Mouse (Mus musculus): ENCODE measurements around the gene Sult1a1. TPM values are rescaled to one million over a fixed set of nuclear protein-coding genes. Genes with fewer than 3 reads are reported as not detected.
"Not testable (repeated sequence)": the region's sequence is repeated elsewhere in the genome, so short reads cannot be mapped to it uniquely, and the experiment has no call there.

Gene Sult1a1
- polyA plus RNA-seq, 1 experiment from 2014 or later = 58.4 TPM

DNA sequence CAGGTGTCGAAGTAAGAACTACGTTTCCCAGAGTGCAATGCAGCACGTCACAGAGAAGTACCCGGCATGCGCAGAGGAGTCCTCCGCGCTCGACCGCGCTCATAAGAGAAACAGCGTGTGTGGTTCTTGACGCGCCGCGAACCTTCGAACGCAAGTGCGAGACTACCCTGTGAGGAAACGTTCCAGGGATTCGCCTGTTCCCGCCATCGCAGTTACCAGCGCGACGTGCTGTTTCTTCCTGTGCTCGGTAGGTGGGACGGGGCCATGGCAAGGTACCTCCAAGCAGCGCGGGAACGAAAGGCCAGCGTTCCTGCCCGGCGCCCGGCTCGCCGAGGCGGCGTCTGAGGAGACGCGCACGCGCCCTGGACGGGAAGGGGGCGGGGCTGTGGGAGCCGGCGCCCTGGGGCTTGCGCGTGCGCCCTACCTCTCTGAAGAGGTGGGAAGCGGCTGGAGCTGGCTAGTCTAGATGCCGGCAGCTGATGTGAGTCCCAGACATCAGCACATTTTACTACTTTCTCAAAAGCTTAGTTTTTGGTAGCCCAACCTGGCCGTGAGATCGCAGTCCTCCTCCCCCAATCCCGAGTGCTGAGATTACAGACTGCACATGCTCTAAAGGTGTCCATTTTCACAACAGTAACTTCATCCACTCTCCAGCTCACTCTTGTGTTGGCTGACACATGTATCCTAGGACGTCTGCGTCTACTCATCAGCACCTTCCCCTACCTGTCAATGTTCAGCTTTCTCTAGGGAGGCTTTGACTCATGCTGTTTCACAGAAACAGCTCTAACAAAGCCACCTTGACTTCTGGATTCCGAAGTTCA lies 26.8 kb downstream of the Sult1a1 start, which contains the start of gene Sgf29:
Gene Sgf29, plus strand, starts transcription at position 79 of the 821 bp plus-strand sequence.
- no peaks in the 10 kb centered on the region for H3K9me3 ChIP-seq (ENCODE audit: low read length)
- H3K27me3 ChIP-seq (replicated peaks; ENCODE audit: insufficient read depth, low read length) = no peaks in the 10 kb centered on the region
- H3K36me3 ChIP-seq (ENCODE audit: insufficient read depth, low read length) = no peaks in the 10 kb centered on the region
- H3K4me2 ChIP-seq (replicated peaks; ENCODE audit: low read depth, low read length) = peak within 1 kb of the TSS; percentile 70
- peak within 1 kb of the TSS; percentile 51 for H3K4me3 ChIP-seq (ENCODE audit: low read depth, low read length)
- H3K4me1 ChIP-seq (ENCODE audit: insufficient read depth, low read depth, low read length) = 0 out of 2 replicates have a peak, but pooled peaks cover 3% of the 10 kb centered on the region
- DNase-seq (ENCODE audit: low spot score) (peak; percentile 97), ATAC-seq (peak; percentile 99)
- no peak for TF ChIP-seq EP300 (IDR thresholded peaks at IDR 0.05)
- TF ChIP-seq CTCF (IDR thresholded peaks at IDR 0.05) = peak; percentile 26
- WGBS = under 1% methylated on average over 57 of the region's 57 CpGs
- H3K9ac ChIP-seq (replicated peaks; ENCODE audit: low read depth) = peak within 1 kb of the TSS; percentile 35
- H3K27ac ChIP-seq (ENCODE audit: low read length) = peak within 1 kb of the TSS; percentile 93

DNA sequence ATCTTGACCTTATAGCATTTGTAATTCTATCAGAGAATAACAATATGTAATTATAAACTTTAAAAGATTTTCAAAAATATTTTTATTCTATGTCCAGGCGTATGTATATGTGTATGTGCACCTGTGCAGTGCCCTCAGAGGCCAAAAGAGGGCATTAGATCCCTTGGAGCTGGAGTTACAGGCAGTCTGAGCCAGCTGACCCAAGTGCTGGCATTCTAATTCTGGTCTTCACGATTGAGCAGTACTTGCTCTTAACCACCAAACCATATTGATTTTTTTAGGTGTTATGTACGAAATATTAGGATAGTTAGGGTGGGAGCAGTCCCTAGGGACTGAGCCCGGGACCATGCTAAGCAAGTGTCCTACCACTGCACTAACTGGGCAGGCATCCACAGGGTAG lies 27.7 kb downstream of the Sult1a1 start:
- DNase-seq (ENCODE audit: low spot score) (no peak), ATAC-seq (no peak)
- no peaks in the 10 kb centered on the region for H3K27me3 ChIP-seq (replicated peaks; ENCODE audit: insufficient read depth, low read length)
- no peak overlapping the region for H3K9ac ChIP-seq (replicated peaks; ENCODE audit: low read depth)
- H3K36me3 ChIP-seq (ENCODE audit: insufficient read depth, low read length) = no peaks in the 10 kb centered on the region
- TF ChIP-seq EP300 (IDR thresholded peaks at IDR 0.05) (no peak), CTCF (IDR thresholded peaks at IDR 0.05) (peak; percentile 47)
- no peak overlapping the region for H3K4me2 ChIP-seq (replicated peaks; ENCODE audit: low read depth, low read length)
- 85% methylated on average over 4 of the region's 4 CpGs for WGBS
- H3K4me1 ChIP-seq (ENCODE audit: insufficient read depth, low read depth, low read length) = 0 out of 2 replicates have a peak, but pooled peaks cover 3% of the 10 kb centered on the region
- no peak overlapping the region for H3K27ac ChIP-seq (ENCODE audit: low read length)
- H3K9me3 ChIP-seq (ENCODE audit: low read length) = no peaks in the 10 kb centered on the region
- no peak overlapping the region for H3K4me3 ChIP-seq (ENCODE audit: low read depth, low read length)

DNA sequence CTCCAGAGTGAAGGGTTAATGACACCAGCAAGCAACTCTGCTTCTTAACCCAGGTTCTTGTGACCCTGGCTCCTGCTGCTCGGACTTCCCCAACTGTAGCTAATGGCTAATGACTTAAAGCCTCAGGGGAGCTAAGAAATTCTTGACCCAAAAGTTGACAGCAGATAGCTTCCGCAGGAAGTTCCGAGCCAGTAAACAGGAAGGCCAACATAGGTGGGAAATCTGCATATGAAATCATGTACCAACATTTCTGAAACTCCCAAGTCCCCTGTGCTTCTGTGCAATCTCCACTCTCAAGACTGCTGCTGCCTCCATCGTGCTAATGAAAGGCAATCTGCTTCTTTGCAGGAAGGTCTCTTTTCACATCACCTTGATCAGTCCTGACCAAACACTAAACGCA lies 30.5 kb downstream of the Sult1a1 start:
- no peak for DNase-seq (ENCODE audit: low spot score)
- no peak overlapping the region for H3K4me2 ChIP-seq (replicated peaks; ENCODE audit: low read depth, low read length)
- H3K27me3 ChIP-seq (replicated peaks; ENCODE audit: insufficient read depth, low read length) = no peaks in the 10 kb centered on the region
- H3K4me1 ChIP-seq (ENCODE audit: insufficient read depth, low read depth, low read length) = 0 out of 2 replicates have a peak, but pooled peaks cover 3% of the 10 kb centered on the region
- no peak for ATAC-seq
- no peak overlapping the region for H3K27ac ChIP-seq (ENCODE audit: low read length)
- TF ChIP-seq EP300 (IDR thresholded peaks at IDR 0.05) (0 out of 2 replicates have a peak, but pooled peaks have one; percentile 35), CTCF (IDR thresholded peaks at IDR 0.05) (no peak)
- H3K4me3 ChIP-seq (ENCODE audit: low read depth, low read length) = no peak overlapping the region
- WGBS = 44% methylated on average over 5 of the region's 5 CpGs
- H3K36me3 ChIP-seq (ENCODE audit: insufficient read depth, low read length) = no peaks in the 10 kb centered on the region
- no peak overlapping the region for H3K9ac ChIP-seq (replicated peaks; ENCODE audit: low read depth)
- H3K9me3 ChIP-seq (ENCODE audit: low read length) = no peaks in the 10 kb centered on the region

DNA sequence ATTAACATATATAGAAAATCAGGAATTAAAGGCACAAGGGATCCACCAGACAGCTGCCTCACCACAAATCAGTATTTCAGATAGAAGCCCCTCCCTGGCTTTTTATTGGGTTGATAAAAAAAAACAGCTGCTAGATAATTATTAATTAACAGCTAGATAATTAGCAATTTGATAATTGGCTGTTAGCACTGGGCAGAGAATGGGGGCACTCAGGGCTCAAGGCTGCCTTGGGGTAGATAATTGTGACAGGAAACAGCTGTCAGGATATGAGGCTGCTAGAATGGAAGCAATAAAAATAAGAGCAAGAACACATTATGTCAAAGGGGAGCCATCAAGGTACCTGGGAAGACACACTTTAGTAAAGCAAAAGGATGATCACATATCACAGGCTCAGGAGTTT lies 31.3 kb downstream of the Sult1a1 start:
- no peaks in the 10 kb centered on the region for H3K9me3 ChIP-seq (ENCODE audit: low read length)
- TF ChIP-seq EP300 (IDR thresholded peaks at IDR 0.05) (no peak), CTCF (IDR thresholded peaks at IDR 0.05) (no peak)
- no peaks in the 10 kb centered on the region for H3K27me3 ChIP-seq (replicated peaks; ENCODE audit: insufficient read depth, low read length)
- H3K27ac ChIP-seq (ENCODE audit: low read length) = no peak overlapping the region
- H3K4me2 ChIP-seq (replicated peaks; ENCODE audit: low read depth, low read length) = no peak overlapping the region
- no peak overlapping the region for H3K9ac ChIP-seq (replicated peaks; ENCODE audit: low read depth)
- no peak for DNase-seq (ENCODE audit: low spot score)
- no peak for ATAC-seq
- no peaks in the 10 kb centered on the region for H3K36me3 ChIP-seq (ENCODE audit: insufficient read depth, low read length)
- H3K4me3 ChIP-seq (ENCODE audit: low read depth, low read length) = no peak overlapping the region
- 0 out of 2 replicates have a peak, but pooled peaks cover 3% of the 10 kb centered on the region for H3K4me1 ChIP-seq (ENCODE audit: insufficient read depth, low read depth, low read length)

DNA sequence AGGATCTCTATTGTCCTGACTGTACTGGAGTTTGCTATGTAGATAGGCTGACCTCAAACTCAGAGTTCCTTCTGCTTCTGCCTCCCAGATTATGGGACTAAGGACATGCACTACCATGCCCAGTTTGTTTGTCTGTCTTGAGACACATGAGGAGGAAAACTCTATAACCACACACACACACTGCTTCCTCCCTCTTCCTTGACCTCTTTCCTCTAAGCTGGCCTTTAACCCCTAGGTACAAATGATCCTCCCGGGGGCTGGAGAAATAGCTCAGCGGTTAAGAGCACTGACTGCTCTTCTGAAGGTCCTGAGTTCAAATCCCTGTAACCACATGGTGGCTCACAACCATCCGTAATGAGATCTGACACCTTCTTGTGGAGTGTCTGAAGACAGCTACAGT lies 31.9 kb downstream of the Sult1a1 start:
- no peak overlapping the region for H3K27ac ChIP-seq (ENCODE audit: low read length)
- ATAC-seq = no peak
- H3K9ac ChIP-seq (replicated peaks; ENCODE audit: low read depth) = no peak overlapping the region
- H3K4me3 ChIP-seq (ENCODE audit: low read depth, low read length) = no peak overlapping the region
- TF ChIP-seq CTCF (IDR thresholded peaks at IDR 0.05) = no peak
- no peak for TF ChIP-seq EP300 (IDR thresholded peaks at IDR 0.05)
- no peak overlapping the region for H3K4me2 ChIP-seq (replicated peaks; ENCODE audit: low read depth, low read length)
- H3K4me1 ChIP-seq (ENCODE audit: insufficient read depth, low read depth, low read length) = no peaks in the 10 kb centered on the region
- H3K36me3 ChIP-seq (ENCODE audit: insufficient read depth, low read length) = no peaks in the 10 kb centered on the region
- 49% methylated on average over 3 of the region's 3 CpGs for WGBS
- H3K27me3 ChIP-seq (replicated peaks; ENCODE audit: insufficient read depth, low read length) = no peaks in the 10 kb centered on the region
- no peaks in the 10 kb centered on the region for H3K9me3 ChIP-seq (ENCODE audit: low read length)
- no peak for DNase-seq (ENCODE audit: low spot score)

DNA sequence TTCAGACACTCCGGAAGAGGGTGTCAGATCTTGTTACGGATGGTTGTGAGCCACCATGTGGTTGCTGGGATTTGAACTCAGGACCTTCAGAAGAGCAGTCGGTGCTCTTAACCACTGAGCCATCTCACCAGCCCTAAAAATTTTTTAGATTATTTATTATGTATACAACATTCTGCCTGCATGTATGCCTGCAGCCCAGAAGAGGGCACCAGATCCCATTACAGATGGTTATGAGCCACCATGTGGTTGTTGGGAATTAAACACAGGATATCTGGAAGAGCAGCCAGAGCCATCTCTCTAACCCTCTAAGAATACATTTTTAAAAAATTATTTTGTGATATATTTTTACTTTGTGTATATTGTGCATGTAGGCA lies 33.0 kb downstream of the Sult1a1 start:
- H3K36me3 ChIP-seq (ENCODE audit: insufficient read depth, low read length); H3K4me1 ChIP-seq (ENCODE audit: insufficient read depth, low read depth, low read length); H3K9ac ChIP-seq (replicated peaks; ENCODE audit: low read depth); H3K27me3 ChIP-seq (replicated peaks; ENCODE audit: insufficient read depth, low read length); H3K4me3 ChIP-seq (ENCODE audit: low read depth, low read length); H3K27ac ChIP-seq (ENCODE audit: low read length); H3K9me3 ChIP-seq (ENCODE audit: low read length); H3K4me2 ChIP-seq (replicated peaks; ENCODE audit: low read depth, low read length): not testable (repeated sequence)
- peak; percentile 41 for ATAC-seq
- 47% methylated on average over 3 of the region's 3 CpGs for WGBS
- peak; percentile 88 for TF ChIP-seq CTCF (IDR thresholded peaks at IDR 0.05)
- peak; percentile 81 for DNase-seq (ENCODE audit: low spot score)

Measured in lung, postnatal 0 days (tissue).